Mouse (Mus musculus) lung, adult 2 months (tissue): ENCODE results near the gene Olfr412.

ENCODE experiments used
- CTCF ChIP-seq: fragments of 200-500 bp; IDR thresholded peaks from 2 replicates; pipeline ENCODE4 v1.5.1; 2011; ENCODE audit warnings: mild to moderate bottlenecking, low read length, control low read depth; ENCODE audit not compliant: insufficient read depth
- POLR2A ChIP-seq: fragments of 200-500 bp; IDR thresholded peaks from 2 replicates; pipeline ENCODE4 v1.6.1; 2011; ENCODE audit warnings: low read depth, mild to moderate bottlenecking, control low read depth, low read length, borderline replicate concordance; ENCODE audit errors: extremely low read depth

DNA sequence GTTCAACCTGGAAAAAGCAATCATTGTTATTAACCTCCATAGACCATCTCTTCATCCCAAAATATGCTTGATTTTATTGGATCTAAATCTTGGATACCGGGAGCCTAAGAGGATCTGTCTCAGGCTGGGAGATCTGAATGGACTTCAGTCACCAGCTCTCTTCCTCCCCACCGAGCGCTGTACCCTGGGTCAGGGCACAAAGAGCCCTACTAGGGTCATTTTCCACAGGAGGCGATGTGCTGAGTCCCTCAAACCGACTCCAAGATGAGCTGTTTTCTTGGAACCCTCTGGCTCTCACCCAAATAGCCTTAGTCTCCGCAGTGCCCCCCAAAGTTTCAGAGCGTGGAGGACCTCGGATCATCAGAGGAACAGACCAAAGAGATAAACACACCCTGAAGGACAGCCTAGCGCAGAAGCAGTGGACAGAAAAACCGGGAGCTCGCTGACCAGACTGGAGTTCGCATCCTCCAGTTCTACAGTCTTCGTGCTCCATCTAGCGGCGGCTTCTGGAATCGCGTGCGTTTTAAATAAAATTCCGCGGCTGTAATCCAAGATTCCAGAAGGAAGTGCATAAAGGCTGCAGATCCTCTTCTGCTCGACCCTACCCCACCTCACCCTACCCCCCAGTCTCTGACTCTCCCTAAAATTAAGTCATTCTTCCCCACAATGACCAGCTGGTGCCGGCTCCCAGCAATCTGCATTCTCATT is 9.7 kb downstream of the Olfr412 start:
- TF ChIP-seq CTCF (peak; percentile 84), POLR2A (no peak)
